Mouse (Mus musculus): Measurements from ENCODE around the gene Tmem179. TPM values are rescaled to one million over a fixed set of nuclear protein-coding genes. Genes with fewer than 3 reads are reported as not detected.

Gene Tmem179
- under 1 TPM in 1 of 2 experiments, not detected in 1; 0.10 TPM for total RNA-seq (2021)
- long read RNA-seq, experiment 1 = 0 reads
- long read RNA-seq, experiment 2, partial matches to known transcripts = 0 of 3 reads
- long read RNA-seq, experiment 2, other reads (novel, unspliced or antisense) = 3 of 3 reads

- DNase-seq = peak; percentile 63 to 74
These were observed at the start of gene Tmem179 for GRCm38 (mm10) chr12:112516697-112517337. Gene Tmem179 (minus strand): TSS chr12:112516747.

DNA sequence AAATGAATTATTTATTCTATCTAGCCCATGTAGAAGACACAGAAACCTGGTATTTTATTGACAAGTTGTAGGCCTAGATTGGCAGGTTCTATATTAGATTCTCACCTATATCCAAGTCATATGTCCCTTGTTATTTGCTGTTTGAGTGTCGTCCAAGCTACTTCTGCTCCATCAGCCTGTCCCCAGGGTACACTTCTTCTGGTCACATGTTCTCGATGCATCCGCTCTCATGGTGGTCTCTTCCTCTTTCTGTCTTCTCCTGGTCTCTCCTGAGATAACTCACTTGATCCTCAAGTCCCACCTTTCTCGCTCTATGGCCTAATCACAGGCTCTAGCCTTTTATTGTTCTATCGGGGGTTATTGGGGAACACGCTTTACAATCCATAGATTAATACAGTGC, 46.5 kb upstream of the Tmem179 start:
- DNase-seq = no peak

GRCm38 (mm10) chr12:112562462-112562861, 45.9 kb upstream of the Tmem179 start:
- no peak for DNase-seq

- no peak for DNase-seq
These were observed 44.6 kb upstream of the Tmem179 start for GRCm38 (mm10) chr12:112561163-112561562.

DNA sequence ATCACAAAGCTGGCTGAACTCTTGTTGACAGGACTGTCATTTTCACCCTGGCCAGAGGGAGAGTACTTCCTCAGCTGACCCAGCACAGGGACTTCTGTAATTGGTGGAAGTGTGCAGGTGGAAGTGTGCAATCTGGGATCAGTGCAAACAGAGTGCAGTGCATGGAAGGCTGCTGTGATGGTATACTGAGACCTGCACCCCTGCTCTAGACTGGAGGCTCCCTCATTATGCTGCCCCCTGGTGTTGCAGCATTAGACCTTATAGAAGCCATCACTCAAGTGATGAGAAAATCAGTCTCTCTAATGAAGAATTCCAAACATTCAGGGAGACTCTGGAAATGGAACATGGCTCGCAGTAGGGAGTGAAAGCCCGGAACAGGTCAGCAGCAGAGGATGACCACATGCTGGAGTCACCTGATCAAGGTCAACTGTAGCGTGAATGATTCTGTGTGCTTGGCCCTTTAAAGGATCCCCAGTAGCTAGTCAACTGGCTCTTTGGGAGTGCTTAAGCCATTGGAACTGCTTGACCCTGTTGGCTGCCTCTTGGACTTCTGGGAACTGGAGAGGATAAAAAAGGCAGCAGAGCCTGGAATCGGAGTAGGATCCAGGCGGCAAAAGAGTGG, 43.7 kb upstream of the Tmem179 start:
- DNase-seq = peak; percentile 21 to 45

DNA sequence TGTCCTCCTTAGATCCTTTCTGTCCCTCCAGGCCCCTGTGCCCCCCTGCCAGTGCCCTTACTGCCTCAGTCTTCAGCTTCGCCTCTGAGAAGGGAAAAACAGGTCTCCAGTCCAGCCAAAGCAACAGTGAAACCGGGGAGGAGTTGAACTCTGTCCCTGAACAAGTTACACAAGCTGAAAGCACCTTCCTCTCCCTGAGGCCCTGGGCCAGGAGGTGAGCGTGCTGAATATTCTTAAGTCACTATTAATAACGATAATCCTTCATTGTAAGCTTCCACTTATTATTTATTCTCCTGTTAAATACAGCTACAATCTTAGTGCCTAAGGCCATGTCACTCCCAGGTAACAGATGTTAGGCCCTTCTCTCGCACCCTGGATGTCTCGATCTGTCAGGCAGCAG, 43.1 kb upstream of the Tmem179 start:
- DNase-seq = no peak

DNA sequence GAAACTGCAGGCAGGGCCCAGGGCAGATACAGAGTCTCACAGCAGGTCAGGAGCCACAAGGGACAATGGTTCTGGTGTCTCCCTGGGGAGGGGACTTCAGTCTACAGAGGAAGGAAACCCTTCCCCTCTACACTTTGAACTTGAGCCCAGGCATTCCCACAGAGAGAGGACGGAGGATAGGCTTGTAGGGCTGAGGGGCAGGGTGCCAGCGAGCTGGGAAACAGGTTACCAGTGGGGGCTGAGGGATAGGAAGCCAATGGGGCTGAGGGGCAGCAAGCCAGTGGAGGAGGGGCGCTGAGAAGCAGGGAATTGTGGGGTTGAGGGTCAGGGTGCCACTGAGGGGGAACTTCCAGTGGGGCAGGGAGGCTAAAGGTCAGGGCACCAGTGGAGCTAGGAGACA, 42.7 kb upstream of the Tmem179 start:
- peak; percentile 46 to 81 for DNase-seq

GRCm38 (mm10) chr12:112557219-112557618, 40.7 kb upstream of the Tmem179 start:
- DNase-seq = no peak

DNA sequence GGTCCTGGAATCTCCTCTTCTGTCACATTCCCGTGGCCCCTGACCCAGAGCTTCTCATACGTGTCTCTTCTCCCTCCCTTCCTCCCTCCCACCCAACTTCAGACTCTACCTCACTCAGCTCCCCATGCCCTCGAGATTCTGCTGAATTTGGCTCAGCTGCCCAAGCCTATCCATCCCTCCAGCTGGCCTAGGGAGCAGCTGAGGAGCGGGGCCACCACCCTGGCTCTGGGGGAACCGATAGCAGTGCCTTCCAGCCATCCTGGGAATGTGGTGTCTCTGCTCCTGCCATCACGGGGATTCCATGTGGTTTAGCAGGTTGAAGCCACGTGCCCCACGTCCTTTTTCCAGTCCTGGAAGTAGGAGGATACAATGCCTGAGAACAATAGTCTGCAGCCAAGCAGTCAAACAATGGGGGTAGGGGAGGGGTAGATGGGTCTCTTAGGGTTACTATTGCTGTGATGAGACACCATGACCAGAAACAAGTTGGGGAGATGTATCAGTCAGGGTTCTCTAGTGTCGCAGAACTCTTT, 40.0 kb upstream of the Tmem179 start:
- peak in 1 of 2 experiments; percentile 21 for DNase-seq

DNA sequence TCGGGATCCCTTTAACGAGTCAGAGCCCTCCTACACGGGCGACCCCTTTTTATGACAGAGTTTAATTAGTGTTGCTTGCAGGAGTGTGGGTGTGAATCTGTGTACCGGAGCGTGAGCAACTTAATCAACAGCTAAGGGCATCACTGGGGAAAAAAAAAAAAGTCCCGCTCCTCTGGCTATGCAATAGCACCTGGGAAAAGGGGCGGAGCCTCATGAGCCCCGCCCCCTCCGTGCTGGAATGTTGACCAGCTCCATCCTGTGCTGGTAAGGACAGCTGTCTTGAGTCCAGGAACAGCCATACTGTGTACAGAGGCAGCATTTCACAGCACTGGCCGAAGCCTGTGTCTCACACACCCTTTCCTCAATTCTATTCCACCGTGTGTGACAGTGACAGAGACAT, 38.4 kb upstream of the Tmem179 start:
- no peak for DNase-seq

- DNase-seq = no peak
These were observed 36.0 kb upstream of the Tmem179 start for GRCm38 (mm10) chr12:112552520-112552919.

DNA sequence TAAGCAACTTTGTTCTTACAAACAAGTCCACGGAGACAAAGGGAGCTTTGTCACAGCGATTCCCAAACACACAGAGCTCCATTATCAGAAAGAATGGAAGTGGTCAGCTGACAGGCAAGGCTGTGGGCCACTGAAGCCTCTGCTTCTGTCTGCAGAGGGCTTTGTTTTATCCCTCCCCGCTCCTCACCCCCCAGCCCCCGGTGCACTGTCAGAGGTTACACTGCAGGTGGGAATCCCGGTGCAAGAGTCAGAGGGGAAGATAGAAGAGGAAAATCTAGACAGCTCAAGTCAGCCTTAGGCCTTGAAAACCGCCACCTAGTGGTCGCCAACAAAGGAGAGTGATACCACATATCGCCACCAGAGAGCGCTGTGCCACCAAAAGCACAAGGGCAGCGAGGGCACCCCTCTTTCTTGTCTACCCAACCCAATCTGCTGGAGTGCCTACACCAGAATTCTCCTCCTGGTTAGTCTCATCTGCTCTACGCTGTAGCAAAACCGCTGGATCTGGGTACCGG, 35.4 kb upstream of the Tmem179 start:
- DNase-seq = peak; percentile 82 to 96

- no peak for DNase-seq
These were observed 32.7 kb upstream of the Tmem179 start for GRCm38 (mm10) chr12:112549287-112549686.

DNA sequence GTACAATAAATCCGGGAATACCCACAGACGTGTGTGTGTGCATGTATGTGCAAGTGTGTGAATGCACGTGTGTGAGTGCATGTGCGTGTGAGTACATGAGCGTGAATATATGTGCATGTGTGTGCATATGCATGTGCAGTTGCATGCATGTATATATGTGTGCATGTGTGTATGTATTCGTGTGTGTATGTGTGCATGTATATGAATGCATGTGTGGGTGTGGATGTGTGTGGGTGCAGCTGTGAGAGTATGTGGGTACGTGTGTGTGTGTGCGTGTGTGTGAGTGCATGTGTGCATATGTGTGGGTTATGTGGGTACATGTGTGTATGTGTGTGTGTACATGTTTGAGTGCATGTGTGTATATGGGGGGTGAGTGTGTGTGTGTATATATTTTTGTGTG, 29.6 kb upstream of the Tmem179 start:
- DNase-seq = no peak

- DNase-seq = peak; percentile 34 to 50
These were observed 28.6 kb upstream of the Tmem179 start for GRCm38 (mm10) chr12:112544946-112545701.

- DNase-seq = no peak
These were observed 27.4 kb upstream of the Tmem179 start for GRCm38 (mm10) chr12:112543941-112544340.

DNA sequence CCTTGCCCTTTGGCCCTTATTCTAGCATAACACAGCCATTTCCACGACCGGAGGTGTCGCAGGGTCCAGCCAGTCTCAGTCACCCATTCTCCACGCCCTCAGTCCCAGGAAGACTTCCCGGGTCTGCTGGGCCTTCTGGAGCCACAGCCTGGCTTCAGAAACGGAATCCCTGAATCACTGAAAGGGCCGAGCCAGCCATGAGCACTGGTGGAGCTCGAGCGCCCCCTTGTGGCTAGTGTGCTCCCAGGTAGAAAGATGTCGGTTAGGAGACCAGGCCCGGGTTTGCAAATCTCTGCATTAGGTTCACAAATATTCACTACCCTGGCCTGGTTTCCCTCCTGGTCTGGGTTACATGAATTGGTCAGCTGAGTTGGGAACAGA, 26.4 kb upstream of the Tmem179 start:
- DNase-seq = peak; percentile 83 to 97

GRCm38 (mm10) chr12:112542257-112542919, 25.8 kb upstream of the Tmem179 start:
- no peak for DNase-seq

DNA sequence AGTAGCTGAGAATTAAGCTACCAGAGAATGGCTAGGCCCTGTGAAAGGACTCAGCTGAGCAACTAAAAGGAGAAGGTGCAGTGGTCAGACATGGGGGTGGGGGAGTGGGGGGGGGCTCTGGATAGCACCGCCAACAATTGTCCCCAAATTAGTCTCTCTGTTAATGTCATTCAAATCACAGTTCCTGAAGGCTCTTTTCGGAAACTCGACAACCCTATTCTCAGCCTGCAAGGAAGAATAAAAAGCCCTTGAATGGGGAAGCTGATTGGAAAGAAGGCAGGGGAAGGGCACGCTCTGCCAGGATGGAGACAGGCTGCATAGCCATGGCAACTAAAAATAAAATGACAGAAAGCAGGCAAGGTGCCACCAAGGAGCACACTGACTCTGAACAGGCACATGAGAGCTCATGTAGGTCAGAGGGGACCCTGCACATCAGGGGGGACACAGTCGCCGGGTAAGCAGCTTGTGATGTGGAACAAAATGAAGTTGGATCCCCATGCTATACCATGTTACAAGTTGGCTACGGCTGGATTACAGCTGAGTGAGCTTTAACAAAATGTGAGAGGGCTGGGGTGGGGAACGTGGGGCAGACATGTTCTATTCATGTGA, 25.0 kb upstream of the Tmem179 start:
- DNase-seq = no peak

DNA sequence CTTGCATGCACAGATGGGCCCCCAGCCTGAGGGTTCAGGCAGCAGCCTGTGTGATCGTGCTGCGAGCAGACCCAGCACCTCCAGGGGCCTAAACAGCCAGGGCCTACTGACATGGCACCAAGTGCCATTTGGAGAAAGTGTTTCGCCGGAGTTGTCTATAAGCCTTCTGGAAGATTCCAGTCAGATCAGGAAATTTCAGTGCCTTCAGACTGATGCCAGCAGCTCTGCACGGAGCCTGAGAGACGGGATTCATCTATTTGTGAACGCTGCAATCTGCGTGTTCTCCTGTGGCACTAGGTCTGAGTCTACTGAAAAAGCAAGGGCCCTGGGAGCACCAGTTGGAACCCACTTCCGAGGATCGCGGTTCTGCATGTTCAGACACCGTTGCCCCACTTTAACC, 23.8 kb upstream of the Tmem179 start:
- no peak for DNase-seq

- DNase-seq = no peak
These were observed 23.0 kb upstream of the Tmem179 start for GRCm38 (mm10) chr12:112539466-112539965.
